Mouse (Mus musculus) B cell, adult 62 days (primary cell): ENCODE data around the gene Clns1a. TPM values are rescaled to one million over a fixed set of nuclear protein-coding genes. Genes with fewer than 3 reads are reported as not detected.

Source experiments
- total RNA-seq: library from RNA; stranded (reverse); gene quantifications from 4 replicates; pipeline ENCODE4 v1.2.4, GENCODE M21; 2023

The Clns1a gene
- total RNA-seq, result 49.7 to 51.4 TPM (median 50.8 TPM) in 4 replicates

GRCm38 (mm10) chr7:97696506-97697254 lies at the start of gene Clns1a:
TSS of gene Clns1a (plus strand) at chr7:97696634.

GRCm38 (mm10) chr7:97737638-97738456 lies 41.4 kb downstream of the Clns1a start, which contains the start of gene Aqp11:
TSS of gene Aqp11 (minus strand) at chr7:97738289.

Other genes starting within 250 kb of the Clns1a start
- 6.8 to 8.2 TPM (median 7.8 TPM) in 4 replicates for gene Kctd14, start 245.3 kb upstream of the Clns1a start, total RNA-seq
- 86.7 to 105 TPM (median 94.3 TPM) in 4 replicates for gene Ints4, start 215.7 kb upstream of the Clns1a start, total RNA-seq
- gene Aamdc, start 117.1 kb upstream of the Clns1a start, total RNA-seq, result 7.7 to 11.3 TPM (median 10.0 TPM) in 4 replicates
- gene Rsf1, start 116.7 kb upstream of the Clns1a start, total RNA-seq, result 77.0 to 82.8 TPM (median 79.8 TPM) in 4 replicates
- 0.28 to 1.3 TPM in 2 of 4 replicates, not detected in the others for gene Aqp11, start 41.7 kb downstream of the Clns1a start, total RNA-seq
- gene Pak1, start 91.9 kb downstream of the Clns1a start, total RNA-seq, result 1.0 to 3.1 TPM (median 2.3 TPM) in 4 replicates
- gene Gdpd4, start 223.3 kb downstream of the Clns1a start, total RNA-seq, result not detected in 4 replicates